Mouse (Mus musculus): Measurements from ENCODE around the gene Slc25a53.
"Not testable (repeated sequence)": the region's sequence is repeated elsewhere in the genome, so short reads cannot be mapped to it uniquely, and the experiment has no call there.

Slc25a53 gene

GRCm38 (mm10) chrX:137038000-137038483 is at the start of gene Slc25a53:
Slc25a53 (minus strand) TSS chrX:137038302.
- peak; percentile 91 to 94 for DNase-seq

- DNase-seq, result no peak
Observed at GRCm38 (mm10) chrX:137063202-137063601, 25.1 kb upstream of the Slc25a53 start.

- peak; percentile 80 to 87 for DNase-seq
Observed at GRCm38 (mm10) chrX:137049425-137050225, 11.5 kb upstream of the Slc25a53 start, which contains the start of gene Fam199x. Fam199x (plus strand) TSS chrX:137049594.

GRCm38 (mm10) chrX:137049060-137049424 is 10.9 kb upstream of the Slc25a53 start:
- DNase-seq, result no peak

- DNase-seq, result no peak
Observed at GRCm38 (mm10) chrX:137038502-137038901, 400 bp upstream of the Slc25a53 start.

- no peak for DNase-seq
Observed at GRCm38 (mm10) chrX:137037470-137037999, 567 bp downstream of the Slc25a53 start.

GRCm38 (mm10) chrX:137034322-137034721 is 3.8 kb downstream of the Slc25a53 start:
- DNase-seq, result no peak

- DNase-seq, result no peak
Observed at GRCm38 (mm10) chrX:137031726-137032125, 6.4 kb downstream of the Slc25a53 start.

- DNase-seq, result no peak
Observed at GRCm38 (mm10) chrX:137030916-137031315, 7.2 kb downstream of the Slc25a53 start.

- DNase-seq, result peak; percentile 75 to 81
Observed at GRCm38 (mm10) chrX:137019310-137019709, 18.8 kb downstream of the Slc25a53 start.

- no peak for DNase-seq
Observed at GRCm38 (mm10) chrX:137017668-137018067, 20.4 kb downstream of the Slc25a53 start.

GRCm38 (mm10) chrX:137015099-137015709 is 22.9 kb downstream of the Slc25a53 start:
- peak; percentile 60 to 66 for DNase-seq

GRCm38 (mm10) chrX:136996256-136996655 is 41.8 kb downstream of the Slc25a53 start:
- DNase-seq, result no peak

- peak; percentile 6 to 14 for DNase-seq
Observed at GRCm38 (mm10) chrX:136993641-136994040, 44.5 kb downstream of the Slc25a53 start.

- DNase-seq, result peak; percentile 66 to 73
Observed at GRCm38 (mm10) chrX:136992978-136993547, 45.0 kb downstream of the Slc25a53 start, which contains the start of gene Zcchc18. Zcchc18 (plus strand) TSS chrX:136993155.

- no peak for DNase-seq
Observed at GRCm38 (mm10) chrX:136992191-136992965, 45.7 kb downstream of the Slc25a53 start.

- no peak for DNase-seq
Observed at GRCm38 (mm10) chrX:136991274-136991673, 46.8 kb downstream of the Slc25a53 start.

- DNase-seq, result peak in 1 of 2 experiments; percentile 3
Observed at GRCm38 (mm10) chrX:136986039-136986438, 52.1 kb downstream of the Slc25a53 start.

- peak in 1 of 2 experiments; percentile 6 for DNase-seq
Observed at GRCm38 (mm10) chrX:136978616-136979015, 59.5 kb downstream of the Slc25a53 start.

GRCm38 (mm10) chrX:136976424-136977084 is 61.5 kb downstream of the Slc25a53 start, which contains the start of the genes Tmsb15l and Tmsb15b1:
Tmsb15l (minus strand) TSS chrX:136976869.
Tmsb15b1 (minus strand) TSS chrX:136976874.
- peak; percentile 69 to 77 for DNase-seq

GRCm38 (mm10) chrX:136975397-136975796 is 62.7 kb downstream of the Slc25a53 start, which contains the start of gene Tmsb15b2:
Tmsb15b2 (minus strand) TSS chrX:136975497.
- DNase-seq, result not testable (repeated sequence)
